Mouse (Mus musculus): ENCODE data around the gene Prrg3.

Gene Prrg3

GRCm38 (mm10) chrX:71962073-71963051, at the start of gene Prrg3:
Gene Prrg3 (plus strand): TSS chrX:71962624.
- in situ Hi-C loops (cut with MboI, MseI): no loop called here

- in situ Hi-C loops (cut with MboI, MseI): loop anchor here in 1 of 2 experiments (5.0 kb wide), 1 partner anchor 299 kb away; no protein-coding TSS in a partner anchor
These were observed 15.8 kb upstream of the Prrg3 start for GRCm38 (mm10) chrX:71946631-71947030.

GRCm38 (mm10) chrX:71958366-71958765, 4.1 kb upstream of the Prrg3 start:
- in situ Hi-C loops (cut with MboI, MseI): loop anchor here in 1 of 2 experiments (5.0 kb wide), 1 partner anchor 681 kb away; no protein-coding TSS in a partner anchor

- in situ Hi-C loops (cut with MboI, MseI): no loop called here
These were observed 970 bp downstream of the Prrg3 start for GRCm38 (mm10) chrX:71963275-71963912.

GRCm38 (mm10) chrX:71968216-71968615, 5.8 kb downstream of the Prrg3 start:
- in situ Hi-C loops (cut with MboI, MseI): no loop called here

GRCm38 (mm10) chrX:71968816-71969215, 6.4 kb downstream of the Prrg3 start:
- in situ Hi-C loops (cut with MboI, MseI): no loop called here

- in situ Hi-C loops (cut with MboI, MseI): no loop called here
These were observed 8.9 kb downstream of the Prrg3 start for GRCm38 (mm10) chrX:71971325-71971724.

GRCm38 (mm10) chrX:71972686-71973085, 10.3 kb downstream of the Prrg3 start, which contains the start of gene Fate1:
Gene Fate1 (plus strand): TSS chrX:71972986.
- in situ Hi-C loops (cut with MboI, MseI): no loop called here

GRCm38 (mm10) chrX:71977681-71978080, 15.3 kb downstream of the Prrg3 start:
- in situ Hi-C loops (cut with MboI, MseI): loop anchor here (25.0 kb wide), 2 partner anchors 860 to 1635 kb away; partner anchors contain the start of gene Gabrq (in 1 of the 2)

GRCm38 (mm10) chrX:71980443-71980842, 18.0 kb downstream of the Prrg3 start:
- in situ Hi-C loops (cut with MboI, MseI): loop anchor here (25.0 kb wide), 2 partner anchors 857 to 1632 kb away; partner anchors contain the start of gene Gabrq (in 1 of the 2)

GRCm38 (mm10) chrX:71981322-71981721, 18.9 kb downstream of the Prrg3 start:
- in situ Hi-C loops (cut with MboI, MseI): loop anchor here (25.0 kb wide), 2 partner anchors 856 to 1631 kb away; partner anchors contain the start of gene Gabrq (in 1 of the 2)

- in situ Hi-C loops (cut with MboI, MseI): loop anchor here (25.0 kb wide), 2 partner anchors 854 to 1629 kb away; partner anchors contain the start of gene Gabrq (in 1 of the 2)
These were observed 20.8 kb downstream of the Prrg3 start for GRCm38 (mm10) chrX:71983205-71983604.

- in situ Hi-C loops (cut with MboI, MseI): loop anchor here (25.0 kb wide), 2 partner anchors 854 to 1629 kb away; partner anchors contain the start of gene Gabrq (in 1 of the 2)
These were observed 21.4 kb downstream of the Prrg3 start for GRCm38 (mm10) chrX:71983775-71984174.

GRCm38 (mm10) chrX:71991549-71991948, 29.1 kb downstream of the Prrg3 start, which contains the start of gene Cnga2:
Gene Cnga2 (plus strand): TSS chrX:71991849.
- in situ Hi-C loops (cut with MboI, MseI): loop anchor here (25.0 kb wide), 2 partner anchors 846 to 1621 kb away; partner anchors contain the start of gene Gabrq (in 1 of the 2)

- in situ Hi-C loops (cut with MboI, MseI): loop anchor here (25.0 kb wide), 2 partner anchors 841 to 1616 kb away; partner anchors contain the start of gene Gabrq (in 1 of the 2)
These were observed 33.5 kb downstream of the Prrg3 start for GRCm38 (mm10) chrX:71995972-71996371.

GRCm38 (mm10) chrX:72009930-72010329, 47.5 kb downstream of the Prrg3 start:
- in situ Hi-C loops (cut with MboI, MseI): no loop called here

- in situ Hi-C loops (cut with MboI, MseI): no loop called here
These were observed 49.8 kb downstream of the Prrg3 start for GRCm38 (mm10) chrX:72012236-72012635.

- in situ Hi-C loops (cut with MboI, MseI): no loop called here
These were observed 50.4 kb downstream of the Prrg3 start for GRCm38 (mm10) chrX:72012804-72013203.

GRCm38 (mm10) chrX:72022241-72022640, 59.8 kb downstream of the Prrg3 start:
- in situ Hi-C loops (cut with MboI, MseI): loop anchor here in 1 of 2 experiments (10.0 kb wide), 1 partner anchor 1813 kb away; no protein-coding TSS in a partner anchor
